In genomic region chr11:68387971-68388654, GRCm38 (mm10) we compare ENCODE assay signal across 11 mouse cellular contexts. TPM values are rescaled to one million over a fixed set of nuclear protein-coding genes. Genes with fewer than 3 reads are reported as not detected.
DNase-seq lines count a peak whose midpoint lies in the region; ATAC-seq lines count a peak whose summit lies in the region.
"Had no signal": no experiment of that assay in that cellular context is flagged by ENCODE, and none has a peak within 500 bp of the region (broad histone marks: within the 10 kb centered on the region; RNA-seq: fewer than 3 reads in every experiment).

No protein-coding gene starts in this region.

- 0 out of 2 replicates have a peak overlapping the region, but pooled peaks have one; percentile 97 for H3K4me2 ChIP-seq in forebrain, embryonic 13.5 days
- H3K4me2 ChIP-seq in midbrain, embryonic 15.5 days: no peak overlapping the region
- peak overlapping the region; percentile 93 for H3K4me2 ChIP-seq in heart, embryonic 16.5 days (ENCODE audit: low read depth, low read length)

- H3K9ac ChIP-seq in forebrain, embryonic 13.5 days: no peak overlapping the region
- H3K9ac ChIP-seq in midbrain, embryonic 15.5 days: no peak overlapping the region
- peak overlapping the region; percentile 39 for H3K9ac ChIP-seq in heart, embryonic 16.5 days (ENCODE audit: low read length)
- H3K9ac ChIP-seq: embryonic facial prominence, embryonic 15.5 days; liver, embryonic 15.5 days had no signal

- H3K27ac ChIP-seq in forebrain, embryonic 13.5 days: no peak overlapping the region
- H3K27ac ChIP-seq in forebrain, embryonic 10.5 days: no peak overlapping the region
- peak overlapping the region; percentile 96 for H3K27ac ChIP-seq in midbrain, embryonic 10.5 days (replicated peaks)
- no peak overlapping the region for H3K27ac ChIP-seq in midbrain, embryonic 15.5 days
- peak overlapping the region; percentile 49 for H3K27ac ChIP-seq in heart, embryonic 16.5 days (ENCODE audit: low read length)
- H3K27ac ChIP-seq in limb, embryonic 10.5 days: no peak overlapping the region
- H3K27ac ChIP-seq: embryonic facial prominence, embryonic 15.5 days; liver, embryonic 15.5 days had no signal

- no peak for DNase-seq in forebrain, embryonic 10.5 days (ENCODE audit: extremely low spot score, low spot score)
- DNase-seq in midbrain, embryonic 10.5 days (ENCODE audit: low spot score): peak; percentile 30
- DNase-seq in limb, embryonic 10.5 days (ENCODE audit: low spot score): no peak
- DNase-seq in thymus, postnatal 36 days: no peak
- DNase-seq in layer of hippocampus, postnatal 36 days: no peak
- DNase-seq: cerebellum, adult 2 months had no signal

- no peak overlapping the region for H3K4me3 ChIP-seq in forebrain, embryonic 13.5 days
- no peak overlapping the region for H3K4me3 ChIP-seq in forebrain, embryonic 10.5 days
- peak overlapping the region; percentile 92 for H3K4me3 ChIP-seq in midbrain, embryonic 10.5 days
- H3K4me3 ChIP-seq in midbrain, embryonic 15.5 days: no peak overlapping the region
- no peak overlapping the region for H3K4me3 ChIP-seq in heart, embryonic 16.5 days (ENCODE audit: low read length)
- H3K4me3 ChIP-seq in limb, embryonic 10.5 days: 0 out of 2 replicates have a peak overlapping the region, but pooled peaks have one; percentile 74

- ATAC-seq in forebrain, embryonic 13.5 days: no peak
- no peak for ATAC-seq in midbrain, embryonic 15.5 days (replicated peaks)
- no peak for ATAC-seq in heart, embryonic 16.5 days (replicated peaks; ENCODE audit: extremely low read depth, insufficient read depth, low FRiP score)

- 41% methylated on average over 11 of the region's 11 CpGs for WGBS in forebrain, embryonic 13.5 days
- WGBS in forebrain, embryonic 10.5 days: 17% methylated on average over 11 of the region's 11 CpGs
- 15% methylated on average over 11 of the region's 11 CpGs for WGBS in midbrain, embryonic 10.5 days
- WGBS in midbrain, embryonic 15.5 days: 42% methylated on average over 11 of the region's 11 CpGs
- 62% methylated on average over 11 of the region's 11 CpGs for WGBS in heart, embryonic 16.5 days
- 27% methylated on average over 11 of the region's 11 CpGs for WGBS in limb, embryonic 10.5 days

- H3K36me3 ChIP-seq in forebrain, embryonic 13.5 days (ENCODE audit: poor library complexity, severe bottlenecking): no peaks in the 10 kb centered on the region
- H3K36me3 ChIP-seq in forebrain, embryonic 10.5 days (replicated peaks): no peaks in the 10 kb centered on the region
- H3K36me3 ChIP-seq in midbrain, embryonic 10.5 days: peaks cover 12% of the 10 kb centered on the region
- no peaks in the 10 kb centered on the region for H3K36me3 ChIP-seq in midbrain, embryonic 15.5 days (replicated peaks)
- no peaks in the 10 kb centered on the region for H3K36me3 ChIP-seq in heart, embryonic 16.5 days (ENCODE audit: control insufficient read depth, insufficient read depth)
- H3K36me3 ChIP-seq in limb, embryonic 10.5 days: no peaks in the 10 kb centered on the region
- H3K36me3 ChIP-seq: embryonic facial prominence, embryonic 15.5 days; liver, embryonic 15.5 days had no signal

- H3K4me1 ChIP-seq in forebrain, embryonic 13.5 days: peaks cover 43% of the 10 kb centered on the region
- H3K4me1 ChIP-seq in forebrain, embryonic 10.5 days: peaks cover 78% of the 10 kb centered on the region
- peaks cover 88% of the 10 kb centered on the region for H3K4me1 ChIP-seq in midbrain, embryonic 10.5 days
- H3K4me1 ChIP-seq in midbrain, embryonic 15.5 days: peaks cover 40% of the 10 kb centered on the region
- peaks cover 27% of the 10 kb centered on the region for H3K4me1 ChIP-seq in heart, embryonic 16.5 days (ENCODE audit: control insufficient read depth, insufficient read depth, low read length)
- peaks cover 69% of the 10 kb centered on the region for H3K4me1 ChIP-seq in limb, embryonic 10.5 days

- H3K27me3 ChIP-seq in forebrain, embryonic 13.5 days: peaks cover 92% of the 10 kb centered on the region
- peaks cover 100% of the 10 kb centered on the region for H3K27me3 ChIP-seq in forebrain, embryonic 10.5 days (ENCODE audit: poor library complexity, severe bottlenecking)
- peaks cover 100% of the 10 kb centered on the region for H3K27me3 ChIP-seq in midbrain, embryonic 10.5 days (ENCODE audit: low read depth, poor library complexity, severe bottlenecking)
- peaks cover 76% of the 10 kb centered on the region for H3K27me3 ChIP-seq in midbrain, embryonic 15.5 days (replicated peaks)
- peaks cover 37% of the 10 kb centered on the region for H3K27me3 ChIP-seq in heart, embryonic 16.5 days (ENCODE audit: control insufficient read depth, insufficient read depth, low read length)
- H3K27me3 ChIP-seq in limb, embryonic 10.5 days (ENCODE audit: low read depth, poor library complexity, severe bottlenecking): peaks cover 100% of the 10 kb centered on the region

- H3K9me3 ChIP-seq in forebrain, embryonic 13.5 days (replicated peaks): no peaks in the 10 kb centered on the region
- H3K9me3 ChIP-seq in forebrain, embryonic 10.5 days: no peaks in the 10 kb centered on the region
- H3K9me3 ChIP-seq in midbrain, embryonic 10.5 days (replicated peaks): no peaks in the 10 kb centered on the region
- H3K9me3 ChIP-seq in midbrain, embryonic 15.5 days: no peaks in the 10 kb centered on the region
- no peaks in the 10 kb centered on the region for H3K9me3 ChIP-seq in heart, embryonic 16.5 days (replicated peaks; ENCODE audit: control insufficient read depth, low read length)
- no peaks in the 10 kb centered on the region for H3K9me3 ChIP-seq in limb, embryonic 10.5 days (replicated peaks)
- H3K9me3 ChIP-seq: embryonic facial prominence, embryonic 15.5 days; liver, embryonic 15.5 days had no signal

RNA-seq across cellular contexts. Expression of gene Ntn1, which starts 12.5 kb away (rescaled TPM):
- polyA plus RNA-seq in forebrain, embryonic 13.5 days (2015; fragmentation: Nextera tagmentation; extraction: Ambion mirVana): 6.8 and 8.5 TPM in 2 replicates
- polyA plus RNA-seq in forebrain, embryonic 10.5 days (2016; fragmentation: Nextera tagmentation; extraction: Ambion mirVana): 6.2 and 6.5 TPM in 2 replicates
- 25.6 and 27.4 TPM in 2 replicates for polyA plus RNA-seq in midbrain, embryonic 10.5 days (2016; fragmentation: Nextera tagmentation; extraction: Ambion mirVana)
- 22.7 and 23.2 TPM in 2 replicates for polyA plus RNA-seq in midbrain, embryonic 15.5 days (2015; fragmentation: Nextera tagmentation; extraction: Ambion mirVana)
- polyA plus RNA-seq in heart, embryonic 16.5 days (2015; fragmentation: Nextera tagmentation; extraction: Ambion mirVana): 17.7 and 21.3 TPM in 2 replicates
- polyA plus RNA-seq in limb, embryonic 10.5 days (2016; fragmentation: Nextera tagmentation; extraction: Ambion mirVana): 4.8 and 7.7 TPM in 2 replicates
- total RNA-seq in layer of hippocampus, postnatal 36 days (2021): 1 to 10 TPM; 6.2 to 7.3 TPM

RNA-seq across cellular contexts. Expression of gene Pik3r5, which starts 43.8 kb away (rescaled TPM):
- polyA plus RNA-seq in forebrain, embryonic 13.5 days (2015; fragmentation: Nextera tagmentation; extraction: Ambion mirVana): 0.09 and 0.15 TPM in 2 replicates
- polyA plus RNA-seq in forebrain, embryonic 10.5 days (2016; fragmentation: Nextera tagmentation; extraction: Ambion mirVana): 0.83 and 0.86 TPM in 2 replicates
- polyA plus RNA-seq in midbrain, embryonic 10.5 days (2016; fragmentation: Nextera tagmentation; extraction: Ambion mirVana): 0.68 and 0.90 TPM in 2 replicates
- 0.10 and 0.43 TPM in 2 replicates for polyA plus RNA-seq in midbrain, embryonic 15.5 days (2015; fragmentation: Nextera tagmentation; extraction: Ambion mirVana)
- 1.3 and 2.5 TPM in 2 replicates for polyA plus RNA-seq in heart, embryonic 16.5 days (2015; fragmentation: Nextera tagmentation; extraction: Ambion mirVana)
- polyA plus RNA-seq in limb, embryonic 10.5 days (2016; fragmentation: Nextera tagmentation; extraction: Ambion mirVana): 1.3 and 1.5 TPM in 2 replicates
- 1 to 10 TPM; 1.2 to 2.8 TPM for total RNA-seq in layer of hippocampus, postnatal 36 days (2021)

Comparison
In these comparisons a context has a peak if more than half of its experiments do, and no peak if none do; other contexts are left out.
1. H3K27ac ChIP-seq: peak in midbrain, embryonic 10.5 days (single experiment) and heart, embryonic 16.5 days (single experiment); none in forebrain, embryonic 13.5 days (single experiment), forebrain, embryonic 10.5 days (single experiment), midbrain, embryonic 15.5 days (single experiment) and limb, embryonic 10.5 days (single experiment).
2. H3K4me3 ChIP-seq: peak in midbrain, embryonic 10.5 days (single experiment) and limb, embryonic 10.5 days (single experiment); none in forebrain, embryonic 13.5 days (single experiment), forebrain, embryonic 10.5 days (single experiment), midbrain, embryonic 15.5 days (single experiment) and heart, embryonic 16.5 days (single experiment).